Mouse (Mus musculus) gastrocnemius, postnatal 10 days (tissue): ENCODE data around the gene Chst15. TPM values are rescaled to one million over a fixed set of nuclear protein-coding genes. Genes with fewer than 3 reads are reported as not detected.

Source experiments
- DNase-seq: peaks from one replicate; pipeline ENCODE4 v3.0.0; 2021; ENCODE audit warnings: mixed read lengths
- total RNA-seq, 2 experiments: library from RNA; stranded (reverse); gene quantifications; 2 replicates each; pipeline ENCODE4 v1.2.3; 2021

Chst15 gene
- total RNA-seq, 2 experiments from 2014 or later, result 8.8 to 10.2 TPM

GRCm38 (mm10) chr7:132302508-132303241, 14.4 kb downstream of the Chst15 start:
- DNase-seq, result peak; percentile 36

DNA sequence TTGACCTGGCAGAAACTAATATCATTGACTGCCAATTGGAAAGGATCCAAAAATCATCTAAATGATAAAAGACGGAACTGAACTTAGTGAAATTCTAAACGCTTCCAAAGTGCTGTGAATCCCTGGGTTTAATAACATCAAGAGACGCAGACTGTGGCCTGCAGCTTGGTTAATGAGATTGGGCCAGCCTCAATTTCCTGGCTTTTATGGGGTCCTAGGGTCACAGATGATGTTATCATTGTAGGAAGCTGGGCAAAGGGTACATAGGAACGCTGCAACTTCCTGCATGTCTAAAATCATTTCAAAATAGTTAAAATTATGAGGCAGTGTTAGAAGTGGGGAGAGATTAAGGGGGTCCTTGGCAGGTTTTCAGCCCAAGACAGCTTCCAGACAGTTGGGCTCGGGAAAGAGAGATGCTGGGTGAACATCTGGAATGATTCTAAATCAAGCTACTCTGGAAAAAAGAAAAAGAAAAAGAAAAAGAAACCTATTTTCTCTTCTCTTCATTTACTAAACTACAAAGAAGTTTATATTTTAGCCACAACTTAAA, 17.3 kb downstream of the Chst15 start:
- no peak for DNase-seq

GRCm38 (mm10) chr7:132298412-132298990, 18.5 kb downstream of the Chst15 start:
- DNase-seq, result no peak

DNA sequence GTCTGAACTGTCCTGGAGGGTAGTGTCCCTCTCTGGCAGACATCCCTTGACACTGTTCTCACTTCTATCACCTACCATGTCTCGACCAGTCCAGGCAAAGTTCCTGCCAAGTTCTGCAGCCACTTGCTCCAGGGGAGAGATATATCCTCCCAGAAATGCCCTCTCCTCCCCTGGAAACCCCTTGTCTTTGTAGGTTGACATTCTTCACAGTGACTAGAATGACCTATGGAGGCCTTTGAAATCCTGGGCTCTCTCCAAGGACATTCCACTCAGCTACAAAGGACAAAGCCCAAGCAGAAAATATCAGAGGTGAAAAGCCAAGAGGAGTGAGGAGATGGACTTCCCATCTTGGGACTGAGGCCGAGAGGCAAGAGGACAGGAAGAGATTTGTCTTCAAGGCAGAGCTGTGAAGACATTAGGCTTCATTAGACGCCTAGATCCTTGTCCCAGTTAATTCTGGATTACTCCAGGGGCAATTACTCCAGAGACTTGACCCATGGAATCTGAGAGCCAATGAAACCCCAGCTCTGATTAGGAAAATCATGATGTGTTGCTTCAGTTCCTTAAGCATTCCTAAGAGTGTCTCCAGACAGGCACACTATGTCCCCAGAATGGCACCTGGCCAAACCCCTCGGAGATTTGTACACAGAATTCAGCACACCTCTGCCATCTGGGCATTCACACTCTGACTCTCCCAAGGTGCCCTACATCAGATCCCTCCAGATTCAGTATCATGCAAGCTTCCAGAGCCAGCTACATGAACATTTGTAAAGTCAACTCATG, 20.2 kb downstream of the Chst15 start:
- no peak for DNase-seq

GRCm38 (mm10) chr7:132296132-132296531, 20.9 kb downstream of the Chst15 start:
- no peak for DNase-seq

GRCm38 (mm10) chr7:132287340-132287664, 29.7 kb downstream of the Chst15 start:
- DNase-seq, result no peak

DNA sequence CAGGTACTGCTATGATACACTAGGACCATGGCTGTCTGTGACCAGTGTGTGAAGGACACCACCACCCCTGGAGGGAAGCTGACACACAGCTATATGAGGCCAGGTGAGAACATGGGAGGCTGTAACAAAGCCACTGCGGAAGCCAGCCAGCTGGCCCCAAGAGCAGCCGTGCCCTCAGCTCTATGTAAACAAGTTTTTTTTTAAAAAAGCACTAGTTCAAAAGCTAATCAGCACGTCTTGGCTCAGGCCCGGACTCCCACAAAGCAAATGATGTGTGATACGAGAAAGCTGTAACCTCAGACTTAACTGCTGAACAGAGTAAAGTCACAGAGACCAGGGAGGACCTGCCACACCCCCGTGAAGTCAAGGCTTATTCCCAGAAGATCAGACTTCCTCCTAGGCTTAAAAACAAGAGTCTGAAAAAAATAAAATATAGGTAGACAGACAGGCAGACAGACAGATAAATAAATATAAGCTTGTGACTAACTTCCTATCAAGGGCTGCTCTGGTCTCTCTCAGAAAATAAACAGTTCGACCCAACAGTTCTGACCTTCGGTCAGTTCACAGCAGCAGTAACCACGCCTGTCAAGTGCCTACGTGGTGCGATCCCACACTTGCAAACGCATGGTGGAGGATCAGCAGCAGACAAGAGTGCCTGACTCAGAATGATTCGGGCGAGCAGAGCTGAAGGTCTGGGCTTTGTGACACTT, 30.2 kb downstream of the Chst15 start:
- DNase-seq, result no peak

- no peak for DNase-seq
Measured at GRCm38 (mm10) chr7:132284795-132285194, 32.2 kb downstream of the Chst15 start.

GRCm38 (mm10) chr7:132284048-132284737, 32.8 kb downstream of the Chst15 start:
- no peak for DNase-seq

DNA sequence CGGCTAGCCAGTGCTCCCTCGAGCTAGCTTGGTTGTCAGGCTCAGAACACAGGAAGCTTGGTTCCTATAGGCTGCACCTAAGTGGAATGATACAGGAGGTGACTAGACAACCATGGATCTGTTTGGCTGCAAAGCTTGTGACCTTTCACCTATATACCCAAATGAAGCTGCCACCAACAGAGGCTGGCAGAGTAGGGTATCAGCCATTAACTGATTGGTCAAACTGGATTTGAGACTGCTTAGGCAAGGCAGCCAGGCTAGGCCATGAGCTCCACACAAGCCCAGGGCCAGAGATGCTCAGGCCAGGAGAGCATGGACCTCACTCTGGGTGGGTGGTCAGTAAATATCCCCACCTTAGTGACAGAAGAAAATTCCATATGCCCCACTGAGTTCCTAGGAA, 34.5 kb downstream of the Chst15 start:
- no peak for DNase-seq

DNA sequence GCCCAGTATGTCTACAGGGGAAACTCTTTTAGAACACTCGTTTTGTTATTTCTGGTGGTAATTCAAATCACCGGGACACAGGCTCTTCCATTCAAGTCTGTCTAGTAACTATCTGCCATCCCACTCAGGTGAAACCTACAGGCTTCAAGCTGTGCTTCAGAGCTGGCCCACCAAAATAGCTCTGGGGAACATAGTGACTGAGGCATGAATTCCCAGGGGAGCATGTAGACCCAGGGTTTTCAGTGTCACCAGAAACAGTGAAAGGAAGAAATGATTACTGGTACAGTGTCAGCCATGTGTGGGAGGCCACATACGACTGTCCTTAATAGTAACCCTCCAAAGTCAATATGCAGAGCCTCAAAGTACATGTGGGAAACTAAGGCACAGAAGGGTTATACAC, 34.9 kb downstream of the Chst15 start:
- DNase-seq, result no peak

- no peak for DNase-seq
Measured at GRCm38 (mm10) chr7:132281753-132282152, 35.3 kb downstream of the Chst15 start.

- DNase-seq, result no peak
Measured at GRCm38 (mm10) chr7:132278658-132279057, 38.4 kb downstream of the Chst15 start.

- no peak for DNase-seq
Measured at GRCm38 (mm10) chr7:132276287-132276686, 40.7 kb downstream of the Chst15 start.

DNA sequence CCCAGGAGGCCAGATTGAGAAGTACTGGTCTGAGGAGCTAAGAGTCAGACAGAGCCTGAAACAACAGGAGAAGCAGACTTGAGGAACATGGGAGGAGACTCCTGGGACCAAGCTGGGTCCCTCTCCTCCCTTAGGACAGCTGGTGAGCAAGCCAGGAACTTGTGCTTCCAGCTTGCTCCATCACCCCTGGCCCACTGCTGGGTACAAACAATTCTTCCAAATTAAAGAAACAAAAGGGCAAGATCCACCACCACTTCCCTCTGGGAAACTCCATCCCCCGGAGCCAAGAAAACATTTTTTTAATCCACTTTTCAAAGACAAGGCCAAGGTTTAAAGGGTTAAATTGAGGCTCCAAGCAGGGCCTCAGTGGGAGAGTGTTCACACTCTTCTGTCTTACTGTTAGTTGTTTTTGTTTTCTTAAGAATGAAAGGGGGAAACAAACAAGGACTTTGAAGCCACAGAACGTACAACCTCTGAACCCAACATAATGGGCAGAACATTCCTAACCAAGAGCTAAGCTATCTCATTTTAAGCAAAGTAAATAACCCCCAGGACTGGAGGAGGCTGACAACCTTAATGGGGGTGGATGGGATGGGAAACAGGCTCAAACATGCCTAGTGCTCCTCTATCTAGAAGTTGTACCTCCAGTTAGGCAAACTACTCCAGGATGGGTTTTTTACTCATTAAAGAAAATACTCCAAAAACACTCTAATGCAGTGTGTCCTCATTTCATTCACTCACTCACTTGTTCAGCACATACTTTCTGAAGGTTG, 43.1 kb downstream of the Chst15 start:
- no peak for DNase-seq

- no peak for DNase-seq
Measured at GRCm38 (mm10) chr7:132272984-132273383, 44.0 kb downstream of the Chst15 start.

DNA sequence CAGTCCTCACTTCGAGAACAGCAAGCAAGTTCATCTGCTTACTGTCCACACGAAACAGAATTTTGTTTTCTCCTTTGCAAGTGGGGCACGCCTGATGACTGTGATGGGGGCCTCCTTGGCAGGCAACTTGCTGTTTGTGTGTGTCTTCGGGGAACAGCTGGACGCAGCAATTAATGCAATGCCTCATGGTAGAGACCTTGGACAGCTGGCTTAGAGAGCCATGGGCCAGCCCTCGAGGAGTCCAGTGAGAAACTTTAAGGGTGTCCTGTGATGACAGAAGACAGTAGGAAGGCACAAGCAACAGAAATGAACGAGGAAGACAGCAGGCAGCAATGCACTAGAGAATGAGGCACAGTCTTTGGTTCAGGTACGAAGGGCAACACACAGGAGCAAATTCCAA, 46.7 kb downstream of the Chst15 start:
- DNase-seq, result no peak

- no peak for DNase-seq
Measured at GRCm38 (mm10) chr7:132269661-132270060, 47.4 kb downstream of the Chst15 start.

DNA sequence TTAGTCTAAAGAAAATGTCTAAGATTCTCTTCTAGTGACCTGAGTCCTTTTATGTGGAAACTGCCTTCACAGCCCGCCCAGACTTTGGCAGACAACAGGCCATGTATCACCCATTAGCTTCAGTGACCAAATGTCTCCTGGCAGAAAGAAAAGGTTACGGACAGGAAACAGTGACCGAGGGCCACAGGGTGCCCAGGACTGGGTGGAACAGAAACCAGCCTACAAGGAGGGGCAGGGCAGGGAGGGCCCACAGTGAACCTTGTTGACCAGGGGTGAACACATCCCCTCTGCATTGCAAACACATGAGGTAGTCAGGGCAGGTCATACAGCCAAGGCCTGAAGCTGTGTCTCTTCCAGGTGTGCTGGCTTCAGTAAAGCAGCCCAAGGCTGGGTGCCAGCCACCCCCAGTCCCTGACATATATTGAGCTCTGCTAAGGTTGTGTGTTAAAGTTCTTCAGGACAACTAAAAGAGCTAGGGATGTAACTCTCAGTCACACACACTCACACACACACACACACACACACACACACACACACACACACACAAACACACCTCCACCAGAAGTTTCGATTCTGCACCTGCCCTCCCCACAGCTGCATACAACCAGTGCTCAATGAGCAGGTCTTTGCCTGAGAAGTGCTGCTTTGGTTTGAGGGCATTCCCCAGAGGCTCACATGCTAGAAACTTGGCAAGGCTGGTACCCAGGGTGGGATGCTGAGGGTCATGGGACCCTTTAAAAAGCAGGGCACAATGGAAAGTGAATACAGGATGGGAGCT, 49.1 kb downstream of the Chst15 start:
- no peak for DNase-seq

- no peak for DNase-seq
Measured at GRCm38 (mm10) chr7:132264763-132265162, 52.3 kb downstream of the Chst15 start.
